Mouse (Mus musculus): ENCODE measurements around the gene Apoc4. TPM values are rescaled to one million over a fixed set of nuclear protein-coding genes. Genes with fewer than 3 reads are reported as not detected.

The Apoc4 gene
- 1 to 10 TPM in 1 of 2 experiments, not detected in 1; 4.6 TPM for polyA plus RNA-seq (2012; fragmentation: generic; extraction: Trizol)

GRCm38 (mm10) chr7:19681202-19681694 is at the start of gene Apoc4, which contains the start of gene Gm44805:
Gene Apoc4, minus strand, starts transcription at chr7:19681479.
Gene Gm44805, minus strand, starts transcription at chr7:19681423.

GRCm38 (mm10) chr7:19715239-19716054 is 34.2 kb upstream of the Apoc4 start, which contains the start of gene Tomm40:
Gene Tomm40, minus strand, starts transcription at chr7:19715438.

GRCm38 (mm10) chr7:19698907-19699826 is 17.9 kb upstream of the Apoc4 start, which contains the start of gene Apoe:
Gene Apoe, minus strand, starts transcription at chr7:19699188.

GRCm38 (mm10) chr7:19691873-19692865 is 10.9 kb upstream of the Apoc4 start, which contains the start of gene Apoc1:
Gene Apoc1, minus strand, starts transcription at chr7:19692660.

GRCm38 (mm10) chr7:19677872-19678271 is 3.4 kb downstream of the Apoc4 start, which contains the start of gene Apoc2:
Gene Apoc2, minus strand, starts transcription at chr7:19677941.

GRCm38 (mm10) chr7:19664955-19665841 is 16.1 kb downstream of the Apoc4 start, which contains the start of gene Clptm1:
Gene Clptm1, minus strand, starts transcription at chr7:19665033.

GRCm38 (mm10) chr7:19629361-19629734 is 51.9 kb downstream of the Apoc4 start, which contains the start of gene Relb:
Gene Relb, minus strand, starts transcription at chr7:19629438.

Other genes starting within 250 kb of the Apoc4 start
- 10 to 100 TPM in 1 of 2 experiments, 1 to 10 TPM in 1; 7.2 to 16.0 TPM for gene Mark4, start 222.7 kb downstream of the Apoc4 start, polyA plus RNA-seq (2012; fragmentation: generic; extraction: Trizol)
- under 1 TPM; 0.06 to 0.08 TPM for gene Exoc3l2, start 218.1 kb downstream of the Apoc4 start, polyA plus RNA-seq (2012; fragmentation: generic; extraction: Trizol)
- 1 to 10 TPM; 2.8 to 7.6 TPM for gene Bloc1s3, start 173.1 kb downstream of the Apoc4 start, polyA plus RNA-seq (2012; fragmentation: generic; extraction: Trizol)
- gene Trappc6a, start 173.1 kb downstream of the Apoc4 start, polyA plus RNA-seq (2012; fragmentation: generic; extraction: Trizol), result 100 to 1,000 TPM in 1 of 2 experiments, 10 to 100 TPM in 1; 46.3 to 112 TPM
- under 1 TPM; 0.01 to 0.32 TPM for gene Nkpd1, start 163.6 kb downstream of the Apoc4 start, polyA plus RNA-seq (2012; fragmentation: generic; extraction: Trizol)
- 10 to 100 TPM; 33.3 to 45.0 TPM for gene Ppp1r37, start 118.4 kb downstream of the Apoc4 start, polyA plus RNA-seq (2012; fragmentation: generic; extraction: Trizol)
- gene Zfp296, start 104.2 kb downstream of the Apoc4 start, polyA plus RNA-seq (2012; fragmentation: generic; extraction: Trizol), result under 1 TPM in 1 of 2 experiments, not detected in 1; 0.07 TPM
- 100 to 1,000 TPM; 127 to 141 TPM for gene Gemin7, start 103.9 kb downstream of the Apoc4 start, polyA plus RNA-seq (2012; fragmentation: generic; extraction: Trizol)
- gene Clasrp, start 77.0 kb downstream of the Apoc4 start, polyA plus RNA-seq (2012; fragmentation: generic; extraction: Trizol), result 10 to 100 TPM; 11.9 to 28.1 TPM
- gene Relb, start 52.0 kb downstream of the Apoc4 start, polyA plus RNA-seq (2012; fragmentation: generic; extraction: Trizol), result 10 to 100 TPM; 11.9 to 33.1 TPM
- gene Clptm1, start 16.4 kb downstream of the Apoc4 start, polyA plus RNA-seq (2012; fragmentation: generic; extraction: Trizol), result 10 to 100 TPM; 82.8 to 99.6 TPM
- under 1 TPM in 1 of 2 experiments, not detected in 1; 0.94 TPM for gene Apoc2, start 3.5 kb downstream of the Apoc4 start, polyA plus RNA-seq (2012; fragmentation: generic; extraction: Trizol)
- not detected for gene Gm44805, start 56 bp downstream of the Apoc4 start, polyA plus RNA-seq (2012; fragmentation: generic; extraction: Trizol)
- gene Apoc1, start 11.2 kb upstream of the Apoc4 start, polyA plus RNA-seq (2012; fragmentation: generic; extraction: Trizol), result 10 to 100 TPM in 1 of 2 experiments, not detected in 1; 23.3 TPM
- gene Apoe, start 17.7 kb upstream of the Apoc4 start, polyA plus RNA-seq (2012; fragmentation: generic; extraction: Trizol), result 10 to 100 TPM in 1 of 2 experiments, under 1 TPM in 1; 0.54 to 25.5 TPM
- gene Tomm40, start 34.0 kb upstream of the Apoc4 start, polyA plus RNA-seq (2012; fragmentation: generic; extraction: Trizol), result 100 to 1,000 TPM in 1 of 2 experiments, 10 to 100 TPM in 1; 73.6 to 172 TPM
- gene Nectin2, start 69.0 kb upstream of the Apoc4 start, polyA plus RNA-seq (2012; fragmentation: generic; extraction: Trizol), result 10 to 100 TPM; 10.7 to 22.9 TPM
- under 1 TPM; 0.04 to 0.12 TPM for gene Bcam, start 89.5 kb upstream of the Apoc4 start, polyA plus RNA-seq (2012; fragmentation: generic; extraction: Trizol)
- gene Cblc, start 115.3 kb upstream of the Apoc4 start, polyA plus RNA-seq (2012; fragmentation: generic; extraction: Trizol), result under 1 TPM in 1 of 2 experiments, not detected in 1; 0.06 TPM
- gene Bcl3, start 141.3 kb upstream of the Apoc4 start, polyA plus RNA-seq (2012; fragmentation: generic; extraction: Trizol), result 10 to 100 TPM in 1 of 2 experiments, 1 to 10 TPM in 1; 3.7 to 20.3 TPM
- under 1 TPM in 1 of 2 experiments, not detected in 1; 0.12 TPM for gene Gm19345, start 170.5 kb upstream of the Apoc4 start, polyA plus RNA-seq (2012; fragmentation: generic; extraction: Trizol)
- under 1 TPM in 1 of 2 experiments, not detected in 1; 0.04 TPM for gene Ceacam16, start 179.8 kb upstream of the Apoc4 start, polyA plus RNA-seq (2012; fragmentation: generic; extraction: Trizol)
- gene Ceacam19, start 206.5 kb upstream of the Apoc4 start, polyA plus RNA-seq (2012; fragmentation: generic; extraction: Trizol), result not detected
- gene Pvr, start 239.7 kb upstream of the Apoc4 start, polyA plus RNA-seq (2012; fragmentation: generic; extraction: Trizol), result 1 to 10 TPM; 5.5 to 6.8 TPM

All from C3H10T1/2 (cell line).